Mouse (Mus musculus) G1E (cell line): ENCODE data around the gene Actr6. TPM values are rescaled to one million over a fixed set of nuclear protein-coding genes. Genes with fewer than 3 reads are reported as not detected.

Experiments used
- ATAC-seq: 2 replicates; pipeline ENCODE4 v1.8.0; 2016; ENCODE audit warnings: mild to moderate bottlenecking; ENCODE audit not compliant: insufficient number of reproducible peaks, poor library complexity, low FRiP score, severe bottlenecking; ENCODE audit errors: extremely low read depth
- DNase-seq: peaks from one replicate; pipeline ENCODE4 v3.0.0; 2012; ENCODE audit warnings: low spot score
- H3K27me3 ChIP-seq: 2 replicates; pipeline ENCODE4 v1.6.1; 2012; ENCODE audit warnings: mild to moderate bottlenecking, low read length, inconsistent platforms; ENCODE audit not compliant: insufficient read depth
- H3K36me3 ChIP-seq: replicated peaks from 2 replicates; pipeline ENCODE3; 2012; ENCODE audit warnings: mild to moderate bottlenecking, inconsistent platforms
- H3K4me1 ChIP-seq: 2 replicates; pipeline ENCODE4 v1.6.1; 2012; ENCODE audit warnings: low read depth, low read length, inconsistent platforms, mixed read lengths; ENCODE audit not compliant: insufficient read depth
- H3K4me3 ChIP-seq: 2 replicates; pipeline ENCODE4 v1.5.1; 2012; ENCODE audit warnings: low read depth, mild to moderate bottlenecking, inconsistent platforms, low read length, moderate library complexity, mixed read lengths
- H3K9me3 ChIP-seq: replicated peaks from 2 replicates; pipeline ENCODE4 v1.6.1; 2012; ENCODE audit warnings: inconsistent platforms
- CTCF ChIP-seq: IDR thresholded peaks from 2 replicates; pipeline ENCODE4 v1.5.1; 2012; ENCODE audit warnings: low read depth, low read length, inconsistent platforms, mixed read lengths
- GATA1 ChIP-seq: IDR thresholded peaks from 2 replicates; pipeline ENCODE4 v1.6.1; 2012; ENCODE audit warnings: borderline replicate concordance, low read length, inconsistent platforms, mixed read lengths
- GATA2 ChIP-seq: IDR thresholded peaks from 2 replicates; pipeline ENCODE4 v1.6.1; 2012; ENCODE audit warnings: low read depth, low read length, inconsistent platforms, borderline replicate concordance
- POLR2AphosphoS5 ChIP-seq: IDR thresholded peaks from 2 replicates; pipeline ENCODE4 v1.6.1; 2012; ENCODE audit warnings: low read depth, low read length, inconsistent platforms; ENCODE audit not compliant: insufficient replicate concordance
- TAL1 ChIP-seq: conservative IDR thresholded peaks from 2 replicates; pipeline ENCODE4 v1.6.1; 2012; ENCODE audit warnings: low read depth, low read length, inconsistent platforms, mixed read lengths
- polyA plus RNA-seq: library from polyadenylated mRNA; stranded (reverse); fragments of >175 nt; gene quantifications from 2 replicates; pipeline ENCODE4 v1.2.3, GENCODE M21; 2012
- total RNA-seq, 2 experiments: library from RNA; stranded (forward) in 1 of 2; stranded (reverse) in 1 of 2; fragments of 200-1000 nt in 1 of 2; fragments of >200 nt in 1 of 2; fragmentation: Nextera tagmentation in 1 of 2; gene quantifications; 2 replicates each; pipeline ENCODE4 v1.2.3; 2014 to 2017

The Actr6 gene
- total and polyA plus RNA-seq, 3 experiments = 0.60 to 26.4 (median 18.9) TPM

- TF ChIP-seq TAL1 = no peak
- no peak for TF ChIP-seq GATA2
- H3K9me3 ChIP-seq = no peaks in the 10 kb centered on the region
- peak; percentile 93 for ATAC-seq
Measured at GRCm38 (mm10) chr10:89686139-89686808, 45.8 kb downstream of the Actr6 start, which contains the start of gene Scyl2. Gene Scyl2 (minus strand): TSS chr10:89686285.

GRCm38 (mm10) chr10:89685391-89686138 lies 46.5 kb downstream of the Actr6 start:
- Histone ChIP-seq H3K4me3 (peak overlapping the region; percentile 93), H3K27me3 (peaks cover 8% of the 10 kb centered on the region; the same call in 1 of the 2 replicates), H3K36me3 (peaks cover 20% of the 10 kb centered on the region), H3K9me3 (no peaks in the 10 kb centered on the region), H3K4me1 (peaks cover 51% of the 10 kb centered on the region)
- DNase-seq (peak; percentile 11), ATAC-seq (no peak)
- TF ChIP-seq TAL1 = no peak
- no peak for TF ChIP-seq GATA2
- no peak for TF ChIP-seq POLR2AphosphoS5
- TF ChIP-seq GATA1 = no peak
- TF ChIP-seq CTCF = no peak

More at GRCm38 (mm10) chr10:89686139-89686808, 45.8 kb downstream of the Actr6 start, which contains the start of gene Scyl2:
- Histone ChIP-seq H3K27me3 (peaks cover 8% of the 10 kb centered on the region; the same call in 1 of the 2 replicates), H3K4me3 (peak within 1 kb of the TSS; percentile 93), H3K4me1 (peaks cover 48% of the 10 kb centered on the region), H3K36me3 (peaks cover 18% of the 10 kb centered on the region)
- peak; percentile 92 for DNase-seq

GRCm38 (mm10) chr10:89682961-89683360 lies 49.1 kb downstream of the Actr6 start:
- Histone ChIP-seq H3K27me3 (no peaks in the 10 kb centered on the region), H3K4me3 (no peak overlapping the region), H3K9me3 (no peaks in the 10 kb centered on the region), H3K4me1 (peaks cover 52% of the 10 kb centered on the region), H3K36me3 (peaks cover 28% of the 10 kb centered on the region)
- ATAC-seq = no peak
- DNase-seq = no peak
- no peak for TF ChIP-seq TAL1
- TF ChIP-seq GATA1 = no peak
- no peak for TF ChIP-seq POLR2AphosphoS5
- no peak for TF ChIP-seq GATA2
- no peak for TF ChIP-seq CTCF

- Histone ChIP-seq H3K4me1 (peaks cover 44% of the 10 kb centered on the region), H3K36me3 (peaks cover 34% of the 10 kb centered on the region), H3K4me3 (no peak overlapping the region), H3K27me3 (no peaks in the 10 kb centered on the region), H3K9me3 (no peaks in the 10 kb centered on the region)
- no peak for DNase-seq
- TF ChIP-seq TAL1 (no peak), GATA1 (no peak), GATA2 (no peak), CTCF (no peak)
- ATAC-seq = no peak
Measured at GRCm38 (mm10) chr10:89682157-89682556, 49.9 kb downstream of the Actr6 start.

GRCm38 (mm10) chr10:89681706-89682105 lies 50.4 kb downstream of the Actr6 start:
- Histone ChIP-seq H3K36me3 (peaks cover 35% of the 10 kb centered on the region), H3K9me3 (no peaks in the 10 kb centered on the region), H3K4me1 (peaks cover 39% of the 10 kb centered on the region), H3K4me3 (no peak overlapping the region), H3K27me3 (no peaks in the 10 kb centered on the region)
- TF ChIP-seq CTCF (no peak), POLR2AphosphoS5 (no peak), GATA2 (no peak), GATA1 (no peak), TAL1 (no peak)
- DNase-seq (no peak), ATAC-seq (no peak)

GRCm38 (mm10) chr10:89680517-89680916 lies 51.6 kb downstream of the Actr6 start:
- peaks cover 38% of the 10 kb centered on the region for H3K36me3 ChIP-seq
- no peaks in the 10 kb centered on the region for H3K27me3 ChIP-seq
- no peaks in the 10 kb centered on the region for H3K9me3 ChIP-seq
- no peak for ATAC-seq
- TF ChIP-seq POLR2AphosphoS5 = no peak
- no peak for TF ChIP-seq TAL1
- no peak for TF ChIP-seq GATA1
- TF ChIP-seq CTCF = no peak
- no peak for TF ChIP-seq GATA2
- H3K4me1 ChIP-seq = peaks cover 34% of the 10 kb centered on the region
- DNase-seq = no peak
- H3K4me3 ChIP-seq = no peak overlapping the region
